ENCODE assay signal across 28 mouse cellular contexts in genomic region chr6:126109184-126109583, GRCm38 (mm10). TPM values are rescaled to one million over a fixed set of nuclear protein-coding genes. Genes with fewer than 3 reads are reported as not detected.
DNase-seq lines count a peak whose midpoint lies in the region; ATAC-seq and TF ChIP-seq lines count a peak whose summit lies in the region.
"Had no signal": no experiment of that assay in that cellular context is flagged by ENCODE, and none has a peak within 500 bp of the region (broad histone marks: within the 10 kb centered on the region; RNA-seq: fewer than 3 reads in every experiment).

No protein-coding gene starts in this region.

- no peak overlapping the region for H3K4me2 ChIP-seq in intestine, embryonic 14.5 days (ENCODE audit: low read length)
- no peak overlapping the region for H3K4me2 ChIP-seq in intestine, postnatal 0 days (replicated peaks; ENCODE audit: low read depth)
- H3K4me2 ChIP-seq in stomach, embryonic 15.5 days, result no peak overlapping the region
- H3K4me2 ChIP-seq in forebrain, embryonic 12.5 days, result no peak overlapping the region
- H3K4me2 ChIP-seq: embryonic facial prominence, embryonic 15.5 days; forebrain, embryonic 15.5 days; heart, embryonic 13.5 days; hindbrain, embryonic 12.5 days; limb, embryonic 13.5 days; lung, embryonic 14.5 days; midbrain, embryonic 13.5 days; neural tube, embryonic 12.5 days had no signal

- peak; percentile 64; the same call in 1 of the 2 replicates for ATAC-seq in intestine, embryonic 14.5 days (replicated peaks; ENCODE audit: low FRiP score, low TSS enrichment, low read depth)
- no peak for ATAC-seq in intestine, postnatal 0 days
- peak; percentile 56; the same call in 1 of the 2 replicates for ATAC-seq in stomach, embryonic 15.5 days (ENCODE audit: insufficient read depth, low FRiP score, low read depth)
- ATAC-seq in forebrain, embryonic 12.5 days (ENCODE audit: low FRiP score), result no peak
- ATAC-seq: forebrain, embryonic 15.5 days; midbrain, embryonic 13.5 days; Patski had no signal

- H3K9ac ChIP-seq in intestine, embryonic 14.5 days (ENCODE audit: low read length), result no peak overlapping the region
- H3K9ac ChIP-seq in intestine, postnatal 0 days (ENCODE audit: low read depth, low read length), result no peak overlapping the region
- H3K9ac ChIP-seq in stomach, embryonic 15.5 days, result no peak overlapping the region
- H3K9ac ChIP-seq in forebrain, embryonic 12.5 days, result no peak overlapping the region
- H3K9ac ChIP-seq: embryonic facial prominence, embryonic 15.5 days; forebrain, embryonic 15.5 days; heart, embryonic 13.5 days; hindbrain, embryonic 12.5 days; limb, embryonic 13.5 days; liver, embryonic 14.5 days; lung, embryonic 14.5 days; midbrain, embryonic 13.5 days; neural tube, embryonic 12.5 days had no signal

- no peak overlapping the region for H3K27ac ChIP-seq in intestine, embryonic 14.5 days (ENCODE audit: low read depth)
- H3K27ac ChIP-seq in intestine, postnatal 0 days (ENCODE audit: low read depth, low read length), result no peak overlapping the region
- no peak overlapping the region for H3K27ac ChIP-seq in stomach, embryonic 15.5 days
- no peak overlapping the region for H3K27ac ChIP-seq in forebrain, embryonic 12.5 days
- H3K27ac ChIP-seq: embryonic facial prominence, embryonic 15.5 days; forebrain, embryonic 15.5 days; heart, adult 2 months; heart, embryonic 13.5 days; hindbrain, embryonic 12.5 days; layer of hippocampus, adult 2 months; limb, embryonic 13.5 days; liver, embryonic 14.5 days; midbrain, embryonic 13.5 days; neural tube, embryonic 12.5 days had no signal

- no peak for DNase-seq in intestine, embryonic 14.5 days (ENCODE audit: low spot score)
- DNase-seq in brain, adult 2 months (ENCODE audit: low read depth, low spot score), result peak; percentile 37
- DNase-seq in cerebellum, adult 9-10 months, result peak; percentile 15
- no peak for DNase-seq in adipocyte (ENCODE audit: low spot score)
- DNase-seq: adrenal gland, adult 2 months; gastrocnemius, postnatal 10 days; heart, adult 2 months; heart, postnatal 14 days; kidney, adult 8-10 months; kidney, postnatal 14 days; layer of hippocampus, postnatal 36 days; lung, embryonic 14.5 days; right cerebral cortex, postnatal 25 days; spleen, adult 18-20 months; thymus, postnatal 25 days had no signal

- 37% methylated on average over 5 of the region's 5 CpGs for WGBS in intestine, embryonic 14.5 days
- WGBS in intestine, postnatal 0 days, result 63% methylated on average over 5 of the region's 5 CpGs
- 58% methylated on average over 5 of the region's 5 CpGs for WGBS in stomach, embryonic 15.5 days
- 83% methylated on average over 5 of the region's 5 CpGs for WGBS in forebrain, embryonic 12.5 days

- peaks cover 11% of the 10 kb centered on the region for H3K4me1 ChIP-seq in intestine, embryonic 14.5 days (replicated peaks; ENCODE audit: control insufficient read depth, insufficient read depth, low read length)
- no peaks in the 10 kb centered on the region for H3K4me1 ChIP-seq in intestine, postnatal 0 days (replicated peaks; ENCODE audit: control insufficient read depth, insufficient read depth, low read length)
- peaks cover 1% of the 10 kb centered on the region; the same call in 1 of the 2 replicates for H3K4me1 ChIP-seq in stomach, embryonic 15.5 days
- H3K4me1 ChIP-seq in forebrain, embryonic 12.5 days, result peaks cover 2% of the 10 kb centered on the region; the same call in 1 of the 2 replicates
- H3K4me1 ChIP-seq: forebrain, embryonic 15.5 days; hindbrain, embryonic 12.5 days; midbrain, embryonic 13.5 days; neural tube, embryonic 12.5 days had no signal

- H3K27me3 ChIP-seq in intestine, embryonic 14.5 days (replicated peaks; ENCODE audit: control insufficient read depth, insufficient read depth, low read length), result no peaks in the 10 kb centered on the region
- H3K27me3 ChIP-seq in intestine, postnatal 0 days (replicated peaks; ENCODE audit: control insufficient read depth, insufficient read depth, low read length), result no peaks in the 10 kb centered on the region
- H3K27me3 ChIP-seq in stomach, embryonic 15.5 days (replicated peaks), result no peaks in the 10 kb centered on the region
- no peaks in the 10 kb centered on the region for H3K27me3 ChIP-seq in forebrain, embryonic 12.5 days
- H3K27me3 ChIP-seq: embryonic facial prominence, embryonic 15.5 days; forebrain, embryonic 15.5 days; heart, embryonic 13.5 days; hindbrain, embryonic 12.5 days; limb, embryonic 13.5 days; midbrain, embryonic 13.5 days; neural tube, embryonic 12.5 days; Patski had no signal

- TF ChIP-seq CTCF in intestine, postnatal 0 days (IDR thresholded peaks at IDR 0.05; ENCODE audit: low read depth), result no peak

- H3K4me3 ChIP-seq in intestine, embryonic 14.5 days (ENCODE audit: low read depth, low read length), result no peak overlapping the region
- H3K4me3 ChIP-seq in intestine, postnatal 0 days (ENCODE audit: low read depth, low read length), result no peak overlapping the region
- H3K4me3 ChIP-seq in stomach, embryonic 15.5 days (replicated peaks), result no peak overlapping the region
- H3K4me3 ChIP-seq in forebrain, embryonic 12.5 days (replicated peaks), result no peak overlapping the region
- H3K4me3 ChIP-seq: embryonic facial prominence, embryonic 15.5 days; forebrain, embryonic 15.5 days; heart, adult 2 months; heart, embryonic 13.5 days; hindbrain, embryonic 12.5 days; layer of hippocampus, adult 2 months; limb, embryonic 13.5 days; midbrain, embryonic 13.5 days; neural tube, embryonic 12.5 days had no signal

- H3K9me3 ChIP-seq in intestine, embryonic 14.5 days (ENCODE audit: control insufficient read depth, low read length), result no peaks in the 10 kb centered on the region
- H3K9me3 ChIP-seq in intestine, postnatal 0 days (ENCODE audit: control insufficient read depth), result no peaks in the 10 kb centered on the region
- H3K9me3 ChIP-seq in stomach, embryonic 15.5 days, result no peaks in the 10 kb centered on the region
- no peaks in the 10 kb centered on the region for H3K9me3 ChIP-seq in forebrain, embryonic 12.5 days
- H3K9me3 ChIP-seq: embryonic facial prominence, embryonic 15.5 days; forebrain, embryonic 15.5 days; heart, embryonic 13.5 days; hindbrain, embryonic 12.5 days; limb, embryonic 13.5 days; midbrain, embryonic 13.5 days; neural tube, embryonic 12.5 days had no signal

- no peaks in the 10 kb centered on the region for H3K36me3 ChIP-seq in intestine, embryonic 14.5 days (ENCODE audit: control insufficient read depth, insufficient read depth, low read length)
- no peaks in the 10 kb centered on the region for H3K36me3 ChIP-seq in intestine, postnatal 0 days (ENCODE audit: control insufficient read depth, insufficient read depth)
- no peaks in the 10 kb centered on the region for H3K36me3 ChIP-seq in stomach, embryonic 15.5 days
- no peaks in the 10 kb centered on the region for H3K36me3 ChIP-seq in forebrain, embryonic 12.5 days (replicated peaks)
- H3K36me3 ChIP-seq: embryonic facial prominence, embryonic 15.5 days; forebrain, embryonic 15.5 days; heart, embryonic 13.5 days; hindbrain, embryonic 12.5 days; midbrain, embryonic 13.5 days; neural tube, embryonic 12.5 days had no signal

RNA-seq across cellular contexts. Expression of gene Ntf3, which starts 57.5 kb away (rescaled TPM):
- polyA plus RNA-seq in intestine, embryonic 14.5 days (2014; fragmentation: Nextera tagmentation; extraction: Ambion mirVana), result 9.9 and 13.2 TPM in 2 replicates
- polyA plus RNA-seq in intestine, postnatal 0 days (2015; fragmentation: Nextera tagmentation; extraction: Ambion mirVana), result 7.2 and 8.1 TPM in 2 replicates
- 9.2 and 9.5 TPM in 2 replicates for polyA plus RNA-seq in stomach, embryonic 15.5 days (2015; fragmentation: Nextera tagmentation; extraction: Ambion mirVana)
- polyA plus RNA-seq in forebrain, embryonic 12.5 days (2016; fragmentation: Nextera tagmentation; extraction: Ambion mirVana), result 2.8 and 3.2 TPM in 2 replicates
- polyA plus RNA-seq: Patski had no signal

Comparison
In these comparisons a context has a peak if more than half of its experiments do, and no peak if none do; other contexts are left out.
1. ATAC-seq: peak in intestine, embryonic 14.5 days (single experiment) and stomach, embryonic 15.5 days (single experiment); none in intestine, postnatal 0 days (single experiment) and forebrain, embryonic 12.5 days (single experiment).
2. DNase-seq: peak in brain, adult 2 months (single experiment) and cerebellum, adult 9-10 months (single experiment); none in intestine, embryonic 14.5 days (single experiment) and adipocyte (single experiment).